Mouse (Mus musculus): ENCODE measurements around the gene Ttc39a. TPM values are rescaled to one million over a fixed set of nuclear protein-coding genes. Genes with fewer than 3 reads are reported as not detected.

The Ttc39a gene
- 7.3 and 7.8 TPM in 2 replicates for polyA plus RNA-seq (2015; fragmentation: Nextera tagmentation; extraction: Ambion mirVana)

DNA sequence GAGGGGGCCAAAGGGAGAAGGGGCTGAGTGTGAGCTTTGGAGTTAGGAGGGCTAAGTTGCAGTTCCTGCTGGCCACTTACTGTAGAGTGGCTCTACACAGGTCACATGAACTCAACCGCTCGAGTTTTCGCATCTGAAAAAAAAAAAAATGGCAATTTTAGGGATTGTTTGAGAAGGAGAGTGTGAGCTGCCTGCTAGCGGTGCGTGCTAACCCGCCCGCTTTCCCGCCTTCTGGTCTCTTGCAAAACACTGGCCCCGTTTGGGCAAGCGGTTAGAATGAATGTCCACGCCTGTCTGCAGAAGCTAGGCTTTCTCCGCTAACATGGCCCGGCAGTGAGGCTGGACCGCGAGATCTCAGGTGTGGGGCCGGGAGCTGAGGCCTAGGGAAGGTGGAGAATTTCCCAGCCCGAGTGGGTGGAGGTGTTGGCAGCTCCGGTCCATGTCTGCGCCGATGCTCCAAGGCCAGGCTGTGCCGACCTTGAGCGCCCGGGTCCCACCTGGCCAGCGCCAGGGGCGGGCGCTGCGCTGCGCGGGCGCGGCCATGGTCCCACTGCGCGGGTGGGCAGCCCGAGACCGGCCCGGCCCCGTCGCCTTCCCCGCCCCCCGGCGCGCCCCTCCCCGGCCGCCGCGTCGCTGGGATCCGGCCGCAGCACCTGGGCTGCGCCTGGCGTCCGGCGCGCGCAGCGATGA, at the start of gene Ttc39a:
Gene Ttc39a (plus strand): TSS at position 138 of the 690 bp plus-strand sequence.
- WGBS, result under 1% methylated on average over 31 of the region's 56 CpGs
- peak within 1 kb of the TSS; percentile 99 for H3K4me2 ChIP-seq (ENCODE audit: low read depth, low read length)
- H3K36me3 ChIP-seq (ENCODE audit: control insufficient read depth, insufficient read depth, low read length), result no peaks in the 10 kb centered on the region
- peak; percentile 63 for ATAC-seq (ENCODE audit: low read depth)
- H3K27me3 ChIP-seq (ENCODE audit: control insufficient read depth, insufficient read depth, low read depth, low read length), result no peaks in the 10 kb centered on the region
- peak within 1 kb of the TSS; percentile 68 for H3K4me3 ChIP-seq (ENCODE audit: low read length)
- peaks cover 16% of the 10 kb centered on the region for H3K4me1 ChIP-seq (replicated peaks; ENCODE audit: control insufficient read depth, insufficient read depth, low read length)
- peak within 1 kb of the TSS; percentile 71 for H3K9ac ChIP-seq (ENCODE audit: low read length)
- no peaks in the 10 kb centered on the region for H3K9me3 ChIP-seq (ENCODE audit: control insufficient read depth, low read length)
- peak within 1 kb of the TSS; percentile 23 for H3K27ac ChIP-seq (ENCODE audit: low read length)

DNA sequence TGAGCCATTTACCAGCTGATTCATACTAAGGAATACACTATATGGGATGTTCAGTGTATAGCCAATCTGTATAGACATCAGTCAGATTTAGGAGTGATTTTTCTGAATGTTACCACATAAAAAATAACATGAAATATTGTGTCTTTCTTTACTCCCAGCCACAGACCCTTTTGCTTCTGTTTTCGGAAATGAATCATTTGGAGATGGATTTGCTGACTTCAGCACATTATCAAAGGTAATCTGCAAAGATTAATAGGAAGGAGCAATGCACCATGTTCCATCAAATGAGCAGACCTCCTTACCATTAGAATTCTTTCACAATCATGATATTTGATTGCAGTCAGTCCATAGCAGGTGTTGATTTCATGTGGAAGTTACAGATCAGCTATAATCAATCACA, 28.3 kb upstream of the Ttc39a start:
- H3K4me1 ChIP-seq (replicated peaks; ENCODE audit: control insufficient read depth, insufficient read depth, low read length), result no peaks in the 10 kb centered on the region
- H3K27ac ChIP-seq (ENCODE audit: low read length), result no peak overlapping the region
- H3K36me3 ChIP-seq (ENCODE audit: control insufficient read depth, insufficient read depth, low read length), result peaks cover 10% of the 10 kb centered on the region
- WGBS, result 93% methylated on average over 1 of the region's 1 CpGs
- no peak for ATAC-seq (ENCODE audit: low read depth)
- H3K4me2 ChIP-seq (ENCODE audit: low read depth, low read length), result no peak overlapping the region
- no peaks in the 10 kb centered on the region for H3K9me3 ChIP-seq (ENCODE audit: control insufficient read depth, low read length)
- H3K27me3 ChIP-seq (ENCODE audit: control insufficient read depth, insufficient read depth, low read depth, low read length), result no peaks in the 10 kb centered on the region
- no peak overlapping the region for H3K4me3 ChIP-seq (ENCODE audit: low read length)
- H3K9ac ChIP-seq (ENCODE audit: low read length), result no peak overlapping the region

DNA sequence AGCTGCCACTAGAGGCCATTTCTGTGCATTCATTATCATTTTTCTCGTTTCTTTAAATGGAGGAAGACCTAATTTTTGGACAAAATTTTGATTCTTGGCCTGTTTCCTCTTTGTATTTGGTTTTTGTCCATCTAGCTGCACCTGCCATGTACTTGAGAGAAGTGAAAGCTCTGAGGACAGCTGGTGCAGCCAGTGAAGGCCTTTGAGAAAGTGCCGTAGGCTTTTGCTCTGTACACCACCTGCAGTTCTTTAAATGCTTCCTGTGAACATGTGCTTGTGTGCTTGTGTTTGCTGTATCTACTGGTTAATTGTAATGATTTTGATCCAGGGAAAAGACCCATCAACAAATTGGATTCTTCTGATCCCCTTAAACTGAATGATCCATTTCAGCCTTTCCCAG, 24.0 kb upstream of the Ttc39a start:
- no peak overlapping the region for H3K4me3 ChIP-seq (ENCODE audit: low read length)
- H3K4me2 ChIP-seq (ENCODE audit: low read depth, low read length), result no peak overlapping the region
- peaks cover 8% of the 10 kb centered on the region for H3K36me3 ChIP-seq (ENCODE audit: control insufficient read depth, insufficient read depth, low read length)
- WGBS, result 82% methylated on average over 2 of the region's 2 CpGs
- no peaks in the 10 kb centered on the region for H3K9me3 ChIP-seq (ENCODE audit: control insufficient read depth, low read length)
- ATAC-seq (ENCODE audit: low read depth), result no peak
- H3K9ac ChIP-seq (ENCODE audit: low read length), result no peak overlapping the region
- H3K27ac ChIP-seq (ENCODE audit: low read length), result no peak overlapping the region
- no peaks in the 10 kb centered on the region for H3K27me3 ChIP-seq (ENCODE audit: control insufficient read depth, insufficient read depth, low read depth, low read length)
- H3K4me1 ChIP-seq (replicated peaks; ENCODE audit: control insufficient read depth, insufficient read depth, low read length), result no peaks in the 10 kb centered on the region

DNA sequence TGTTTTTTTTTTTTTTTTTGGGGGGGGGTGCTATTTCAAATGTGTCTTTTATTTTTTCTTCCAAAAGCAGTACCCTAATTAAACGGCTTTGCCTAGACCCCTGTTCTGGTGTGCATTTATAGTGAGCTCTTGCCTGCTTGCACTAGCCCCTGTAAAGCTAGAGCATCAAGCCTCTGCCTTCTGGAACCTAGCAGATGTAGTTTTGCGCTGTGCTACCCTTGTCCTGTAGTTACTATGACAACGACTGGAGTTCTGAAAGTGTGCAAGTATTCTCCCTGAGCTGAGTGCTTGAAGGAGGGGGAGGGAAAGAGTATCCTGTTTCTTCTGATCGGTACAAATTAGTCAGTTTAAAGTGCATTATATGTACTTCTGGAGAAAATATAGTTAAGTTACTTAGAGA, 20.8 kb upstream of the Ttc39a start:
- Histone ChIP-seq H3K27me3 (ENCODE audit: control insufficient read depth, insufficient read depth, low read depth, low read length) (no peaks in the 10 kb centered on the region), H3K27ac (ENCODE audit: low read length) (no peak overlapping the region), H3K36me3 (ENCODE audit: control insufficient read depth, insufficient read depth, low read length) (no peaks in the 10 kb centered on the region; the same call in none of the 2 replicates), H3K9ac (ENCODE audit: low read length) (no peak overlapping the region), H3K4me2 (ENCODE audit: low read depth, low read length) (no peak overlapping the region), H3K4me3 (ENCODE audit: low read length) (no peak overlapping the region), H3K9me3 (ENCODE audit: control insufficient read depth, low read length) (no peaks in the 10 kb centered on the region), H3K4me1 (replicated peaks; ENCODE audit: control insufficient read depth, insufficient read depth, low read length) (no peaks in the 10 kb centered on the region)
- ATAC-seq (ENCODE audit: low read depth), result no peak
- WGBS, result 56% methylated on average over 4 of the region's 4 CpGs

DNA sequence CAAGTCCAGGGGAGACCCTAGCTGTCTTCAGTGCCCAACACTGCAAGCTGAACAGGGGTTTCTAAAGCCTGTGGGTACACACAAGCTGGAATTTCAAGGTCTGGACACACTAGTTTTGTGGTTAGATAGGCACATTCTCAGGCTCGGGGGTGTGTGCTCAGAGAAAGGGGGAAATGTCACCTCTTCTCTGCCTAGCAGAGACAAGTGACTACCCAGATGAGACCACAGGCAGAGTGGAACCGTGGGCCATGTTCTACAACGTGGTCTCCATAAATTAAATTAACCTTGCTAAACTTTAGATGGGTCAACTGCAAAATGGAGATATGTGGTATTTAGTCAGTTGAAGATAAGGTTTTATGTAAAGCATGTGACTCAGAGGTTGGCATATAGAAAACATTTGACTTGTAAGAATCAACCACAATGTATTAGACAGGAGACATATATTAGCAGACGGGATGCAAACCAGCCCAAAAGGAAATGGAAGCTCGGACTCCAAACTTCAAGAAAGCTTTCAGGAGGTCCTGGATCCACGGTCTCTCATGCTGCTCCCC, 13.1 kb upstream of the Ttc39a start:
- no peaks in the 10 kb centered on the region for H3K36me3 ChIP-seq (ENCODE audit: control insufficient read depth, insufficient read depth, low read length)
- H3K27me3 ChIP-seq (ENCODE audit: control insufficient read depth, insufficient read depth, low read depth, low read length), result no peaks in the 10 kb centered on the region
- no peak overlapping the region for H3K4me2 ChIP-seq (ENCODE audit: low read depth, low read length)
- ATAC-seq (ENCODE audit: low read depth), result no peak
- H3K4me1 ChIP-seq (replicated peaks; ENCODE audit: control insufficient read depth, insufficient read depth, low read length), result peaks cover 7% of the 10 kb centered on the region
- no peak overlapping the region for H3K4me3 ChIP-seq (ENCODE audit: low read length)
- no peak overlapping the region for H3K27ac ChIP-seq (ENCODE audit: low read length)
- no peaks in the 10 kb centered on the region for H3K9me3 ChIP-seq (ENCODE audit: control insufficient read depth, low read length)
- no peak overlapping the region for H3K9ac ChIP-seq (ENCODE audit: low read length)
- WGBS, result 62% methylated on average over 6 of the region's 6 CpGs

DNA sequence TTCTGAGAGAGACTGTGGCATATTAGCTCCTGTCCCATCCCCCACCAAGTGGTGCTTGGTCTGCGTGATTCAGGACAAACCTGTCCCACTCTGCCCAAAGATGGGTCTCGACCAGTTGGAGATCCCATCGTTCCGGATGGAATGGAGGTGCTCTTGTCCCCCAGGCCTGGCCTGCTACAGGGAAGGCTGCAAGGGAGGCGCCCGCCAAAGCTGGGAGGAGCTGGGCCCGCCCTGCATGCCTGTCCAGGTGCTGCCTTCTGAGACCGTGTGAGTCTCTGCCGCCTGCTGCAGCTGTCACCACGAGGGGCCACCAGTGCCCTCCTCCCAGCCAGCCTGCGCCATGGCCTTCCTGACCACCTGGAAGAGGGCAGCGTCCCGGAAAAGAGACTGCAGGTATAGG, 12.5 kb upstream of the Ttc39a start:
- peak; percentile 84 for ATAC-seq (ENCODE audit: low read depth)
- Histone ChIP-seq H3K4me2 (ENCODE audit: low read depth, low read length) (peak overlapping the region; percentile 49), H3K9ac (ENCODE audit: low read length) (peak overlapping the region; percentile 55; the same call in 1 of the 2 replicates), H3K9me3 (ENCODE audit: control insufficient read depth, low read length) (no peaks in the 10 kb centered on the region), H3K27ac (ENCODE audit: low read length) (no peak overlapping the region), H3K4me1 (replicated peaks; ENCODE audit: control insufficient read depth, insufficient read depth, low read length) (peaks cover 7% of the 10 kb centered on the region), H3K27me3 (ENCODE audit: control insufficient read depth, insufficient read depth, low read depth, low read length) (no peaks in the 10 kb centered on the region), H3K4me3 (ENCODE audit: low read length) (peak overlapping the region; percentile 30; the same call in 1 of the 2 replicates), H3K36me3 (ENCODE audit: control insufficient read depth, insufficient read depth, low read length) (no peaks in the 10 kb centered on the region)
- 8% methylated on average over 12 of the region's 13 CpGs for WGBS

DNA sequence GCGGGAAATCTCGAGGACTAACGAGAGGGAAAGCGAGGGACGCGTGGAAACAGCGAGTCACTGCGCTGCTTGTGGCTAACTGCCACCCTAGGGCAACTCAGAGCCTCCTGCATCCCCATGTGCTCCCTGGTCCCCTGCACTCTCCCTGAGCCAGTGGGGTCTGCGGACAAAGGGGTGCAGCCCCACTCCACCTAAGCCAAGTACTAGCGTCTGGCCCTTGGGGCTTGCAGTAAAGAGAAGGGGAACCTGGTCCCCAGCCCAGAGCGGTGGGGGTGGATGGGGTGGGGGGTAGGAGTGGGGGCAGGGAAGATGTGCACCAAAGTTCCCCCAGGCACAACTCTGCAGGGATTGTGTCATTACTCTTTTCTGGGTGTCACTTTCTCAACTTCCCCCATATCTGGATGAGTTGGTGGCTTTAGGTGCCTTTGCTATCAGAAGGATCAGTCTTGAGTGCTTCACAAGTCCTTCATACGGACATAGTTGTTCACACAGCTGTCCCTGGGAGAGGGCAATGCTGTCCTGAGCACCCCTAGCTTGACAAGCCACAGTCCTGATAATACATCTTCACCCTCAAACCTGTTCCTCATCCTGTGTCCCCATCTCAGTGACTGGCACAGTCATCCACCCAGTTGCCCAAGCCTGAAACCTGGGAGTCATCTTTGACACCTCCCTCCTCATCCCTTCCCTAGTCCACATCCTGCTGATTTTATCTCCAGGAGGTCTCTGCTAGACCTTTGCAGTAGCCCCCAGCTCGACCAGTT, 11.9 kb upstream of the Ttc39a start:
- H3K4me3 ChIP-seq (ENCODE audit: low read length), result peak overlapping the region; percentile 30; the same call in 1 of the 2 replicates
- no peak overlapping the region for H3K27ac ChIP-seq (ENCODE audit: low read length)
- H3K9ac ChIP-seq (ENCODE audit: low read length), result peak overlapping the region; percentile 55; the same call in 1 of the 2 replicates
- no peaks in the 10 kb centered on the region for H3K36me3 ChIP-seq (ENCODE audit: control insufficient read depth, insufficient read depth, low read length)
- H3K9me3 ChIP-seq (ENCODE audit: control insufficient read depth, low read length), result no peaks in the 10 kb centered on the region
- peaks cover 7% of the 10 kb centered on the region for H3K4me1 ChIP-seq (replicated peaks; ENCODE audit: control insufficient read depth, insufficient read depth, low read length)
- WGBS, result 17% methylated on average over 13 of the region's 13 CpGs
- H3K4me2 ChIP-seq (ENCODE audit: low read depth, low read length), result peak overlapping the region; percentile 49
- peak; percentile 26; the same call in 1 of the 2 replicates for ATAC-seq (ENCODE audit: low read depth)
- H3K27me3 ChIP-seq (ENCODE audit: control insufficient read depth, insufficient read depth, low read depth, low read length), result no peaks in the 10 kb centered on the region

DNA sequence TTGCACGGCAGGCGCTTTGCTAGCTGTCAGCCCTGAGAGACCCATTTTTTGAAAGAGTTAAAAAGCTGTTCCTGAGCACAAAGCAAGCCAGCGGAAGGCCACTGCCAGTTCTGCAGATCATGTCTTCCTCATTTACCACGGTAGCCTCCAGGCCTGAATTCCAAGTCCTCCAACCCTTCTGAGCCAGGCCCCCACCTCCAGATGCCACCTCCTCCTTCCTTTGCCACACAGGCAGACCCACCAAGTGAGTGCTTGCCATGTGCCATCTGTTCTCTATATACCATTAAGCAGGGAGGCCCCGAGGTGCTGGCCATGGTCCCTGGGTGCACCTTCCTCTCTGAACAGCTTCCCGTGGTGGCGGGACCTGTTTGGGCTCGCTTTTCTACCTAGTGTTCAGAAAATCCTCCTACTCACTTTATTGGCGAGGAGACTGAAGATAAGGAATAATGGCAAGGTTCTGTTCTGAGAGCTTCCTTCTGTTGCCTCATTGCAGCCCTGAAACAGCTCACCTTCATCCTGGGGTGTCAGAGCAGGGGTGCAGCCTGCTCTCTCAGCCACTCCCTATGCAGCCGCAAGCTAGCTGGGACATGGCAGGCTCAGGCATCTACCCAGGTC, 6.0 kb upstream of the Ttc39a start:
- Histone ChIP-seq H3K9ac (ENCODE audit: low read length) (no peak overlapping the region), H3K36me3 (ENCODE audit: control insufficient read depth, insufficient read depth, low read length) (no peaks in the 10 kb centered on the region), H3K27me3 (ENCODE audit: control insufficient read depth, insufficient read depth, low read depth, low read length) (no peaks in the 10 kb centered on the region), H3K4me1 (replicated peaks; ENCODE audit: control insufficient read depth, insufficient read depth, low read length) (peaks cover 1% of the 10 kb centered on the region; the same call in 1 of the 2 replicates), H3K4me2 (ENCODE audit: low read depth, low read length) (no peak overlapping the region), H3K27ac (ENCODE audit: low read length) (no peak overlapping the region), H3K9me3 (ENCODE audit: control insufficient read depth, low read length) (no peaks in the 10 kb centered on the region), H3K4me3 (ENCODE audit: low read length) (no peak overlapping the region)
- no peak for ATAC-seq (ENCODE audit: low read depth)
- 77% methylated on average over 10 of the region's 10 CpGs for WGBS

DNA sequence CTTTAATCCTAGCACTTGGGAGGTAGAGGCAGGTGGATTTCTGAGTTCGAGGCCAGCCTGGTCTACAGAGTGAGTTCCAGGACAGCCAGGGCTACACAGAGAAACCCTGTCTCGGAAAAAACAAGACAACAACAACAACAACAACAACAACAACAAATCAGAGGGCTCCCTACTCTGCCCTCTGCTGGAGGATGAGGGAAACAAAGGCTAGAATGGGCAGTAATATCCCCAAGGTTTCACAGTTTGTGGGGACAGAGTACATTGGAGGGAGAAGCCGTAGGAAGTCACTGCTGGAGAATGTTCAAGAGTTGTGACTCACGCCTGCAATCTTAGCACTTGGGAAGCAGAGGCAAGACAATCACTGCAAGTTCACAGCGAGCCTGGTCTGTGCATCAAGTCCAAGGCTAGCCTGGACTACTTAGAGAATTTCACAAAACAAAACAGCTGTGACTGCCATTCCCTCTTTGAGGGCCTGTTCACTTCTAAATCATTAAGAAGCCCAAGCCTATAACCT, 5.2 kb upstream of the Ttc39a start:
- H3K9ac ChIP-seq (ENCODE audit: low read length), result no peak overlapping the region
- no peak overlapping the region for H3K4me3 ChIP-seq (ENCODE audit: low read length)
- H3K27me3 ChIP-seq (ENCODE audit: control insufficient read depth, insufficient read depth, low read depth, low read length), result no peaks in the 10 kb centered on the region
- ATAC-seq (ENCODE audit: low read depth), result no peak
- no peaks in the 10 kb centered on the region for H3K36me3 ChIP-seq (ENCODE audit: control insufficient read depth, insufficient read depth, low read length)
- 67% methylated on average over 5 of the region's 5 CpGs for WGBS
- no peaks in the 10 kb centered on the region for H3K9me3 ChIP-seq (ENCODE audit: control insufficient read depth, low read length)
- peaks cover 7% of the 10 kb centered on the region for H3K4me1 ChIP-seq (replicated peaks; ENCODE audit: control insufficient read depth, insufficient read depth, low read length)
- H3K27ac ChIP-seq (ENCODE audit: low read length), result no peak overlapping the region
- H3K4me2 ChIP-seq (ENCODE audit: low read depth, low read length), result no peak overlapping the region

All from lung, embryonic 16.5 days (tissue).